Mouse (Mus musculus) forebrain, embryonic 14.5 days (tissue): ENCODE results near the gene Rnaseh2b. TPM values are rescaled to one million over a fixed set of nuclear protein-coding genes. Genes with fewer than 3 reads are reported as not detected.

Experiments used
- ATAC-seq: fragments of 200-750 bp; cut with Nextera tagmentation; 2 replicates; pipeline ENCODE4 v1.8.0; 2017; ENCODE audit warnings: mild to moderate bottlenecking, moderate library complexity
- DNase-seq: peaks from one replicate; pipeline ENCODE4 v3.0.0-alpha.2; 2015; ENCODE audit warnings: low spot score
- H3K27ac ChIP-seq: fragments of 300-500 bp; sonication (generic); 2 replicates; pipeline ENCODE4 v1.5.1; 2014; ENCODE audit warnings: low read depth, mild to moderate bottlenecking, control low read depth, low read length, moderate library complexity
- H3K27me3 ChIP-seq: fragments of 300-500 bp; sonication (generic); replicated peaks from 2 replicates; pipeline ENCODE4 v1.6.1; 2014; ENCODE audit warnings: low read length, control low read depth, mixed read lengths; ENCODE audit not compliant: control insufficient read depth, insufficient read depth
- H3K36me3 ChIP-seq: fragments of 300-500 bp; sonication (generic); 2 replicates; pipeline ENCODE4 v1.6.1; 2014; ENCODE audit warnings: low read length, control low read depth; ENCODE audit not compliant: control insufficient read depth, insufficient read depth
- H3K4me1 ChIP-seq: fragments of 300-500 bp; sonication (generic); 2 replicates; pipeline ENCODE4 v1.6.1; 2014; ENCODE audit warnings: antibody characterized with exemption, low read length, control low read depth; ENCODE audit not compliant: control insufficient read depth, insufficient read depth
- H3K4me2 ChIP-seq: fragments of 300-500 bp; sonication (generic); 2 replicates; pipeline ENCODE4 v1.6.1; 2014; ENCODE audit warnings: mild to moderate bottlenecking, control low read depth, low read length
- H3K4me3 ChIP-seq: fragments of 300-500 bp; sonication (generic); 2 replicates; pipeline ENCODE4 v1.5.1; 2014; ENCODE audit warnings: low read depth, low read length, control low read depth
- H3K9ac ChIP-seq: fragments of 300-500 bp; sonication (generic); 2 replicates; pipeline ENCODE4 v1.6.1; 2014; ENCODE audit warnings: mild to moderate bottlenecking, low read length, control low read depth, moderate library complexity
- H3K9me3 ChIP-seq: fragments of 300-500 bp; sonication (generic); replicated peaks from 2 replicates; pipeline ENCODE4 v1.6.1; 2016; ENCODE audit warnings: low read length, control low read depth, mixed read lengths; ENCODE audit not compliant: control insufficient read depth
- WGBS: fragments of 180-500 bp; shearing (Covaris S2); extraction: QIAGEN DNeasy Blood & Tissue Kit; methylation state at CpG from one replicate; pipeline ENCODE4 v1.1.7; 2014; 5-methylcytosine and 5-hydroxymethylcytosine counted together
- polyA plus RNA-seq: library from polyadenylated mRNA; unstranded; fragments of >200 nt; fragmentation: Nextera tagmentation; extraction: Ambion mirVana; gene quantifications from 2 replicates; pipeline ENCODE4 v1.2.1, GENCODE M21; 2014

The Rnaseh2b gene
- polyA plus RNA-seq, 1 experiment from 2014 or later, result 82.6 TPM

- no peaks in the 10 kb centered on the region for H3K9me3 ChIP-seq
- 91% methylated on average over 3 of the region's 3 CpGs for WGBS
- peaks cover 5% of the 10 kb centered on the region; the same call in 1 of the 2 replicates for H3K4me1 ChIP-seq
- H3K27ac ChIP-seq, result peak overlapping the region; percentile 39; the same call in 1 of the 2 replicates
- no peak overlapping the region for H3K9ac ChIP-seq
- no peak overlapping the region for H3K4me2 ChIP-seq
- no peak for DNase-seq
- H3K4me3 ChIP-seq, result no peak overlapping the region
- H3K27me3 ChIP-seq, result no peaks in the 10 kb centered on the region
- H3K36me3 ChIP-seq, result no peaks in the 10 kb centered on the region
- no peak for ATAC-seq
These were observed 91.5 kb downstream of the Rnaseh2b start for GRCm38 (mm10) chr14:62383786-62384299.

DNA sequence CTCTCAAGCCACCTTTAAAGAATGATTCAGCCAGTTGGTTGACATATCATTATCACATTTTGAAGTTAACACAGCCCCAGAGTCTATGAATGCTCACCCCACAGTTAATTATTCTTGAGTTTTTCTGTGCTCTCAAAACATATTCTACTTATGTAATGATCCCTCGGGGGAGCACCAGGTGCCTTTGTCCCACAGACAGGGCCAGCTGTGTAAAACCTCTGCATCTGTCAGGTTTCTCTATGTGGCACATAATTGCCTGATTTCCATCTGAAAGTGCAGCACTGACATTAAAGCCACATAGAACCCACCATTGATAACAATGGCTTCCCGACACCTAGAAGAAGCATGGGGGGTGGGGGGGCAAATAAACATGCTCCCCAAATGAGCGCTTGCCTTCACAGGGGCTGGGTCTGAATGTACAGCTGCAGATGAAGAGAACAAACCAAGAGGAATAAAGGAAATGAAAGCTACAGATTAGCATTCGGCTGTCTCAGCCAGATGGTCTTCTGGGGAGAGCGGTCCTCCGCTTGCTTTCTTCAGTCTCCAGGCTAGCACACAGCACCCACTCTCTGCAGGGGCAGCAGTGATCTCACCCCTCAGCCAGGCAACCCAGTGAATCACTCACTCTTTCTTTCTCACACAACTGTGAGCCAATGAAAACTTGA lies 96.8 kb downstream of the Rnaseh2b start:
- Histone ChIP-seq H3K27ac (peak overlapping the region; percentile 86), H3K4me3 (no peak overlapping the region), H3K27me3 (no peaks in the 10 kb centered on the region), H3K4me2 (peak overlapping the region; percentile 27), H3K9ac (no peak overlapping the region; the same call in 1 of the 2 replicates), H3K9me3 (no peaks in the 10 kb centered on the region), H3K36me3 (no peaks in the 10 kb centered on the region), H3K4me1 (peaks cover 20% of the 10 kb centered on the region)
- DNase-seq (peak; percentile 83), ATAC-seq (peak; percentile 92)
- 11% methylated on average over 6 of the region's 6 CpGs for WGBS

DNA sequence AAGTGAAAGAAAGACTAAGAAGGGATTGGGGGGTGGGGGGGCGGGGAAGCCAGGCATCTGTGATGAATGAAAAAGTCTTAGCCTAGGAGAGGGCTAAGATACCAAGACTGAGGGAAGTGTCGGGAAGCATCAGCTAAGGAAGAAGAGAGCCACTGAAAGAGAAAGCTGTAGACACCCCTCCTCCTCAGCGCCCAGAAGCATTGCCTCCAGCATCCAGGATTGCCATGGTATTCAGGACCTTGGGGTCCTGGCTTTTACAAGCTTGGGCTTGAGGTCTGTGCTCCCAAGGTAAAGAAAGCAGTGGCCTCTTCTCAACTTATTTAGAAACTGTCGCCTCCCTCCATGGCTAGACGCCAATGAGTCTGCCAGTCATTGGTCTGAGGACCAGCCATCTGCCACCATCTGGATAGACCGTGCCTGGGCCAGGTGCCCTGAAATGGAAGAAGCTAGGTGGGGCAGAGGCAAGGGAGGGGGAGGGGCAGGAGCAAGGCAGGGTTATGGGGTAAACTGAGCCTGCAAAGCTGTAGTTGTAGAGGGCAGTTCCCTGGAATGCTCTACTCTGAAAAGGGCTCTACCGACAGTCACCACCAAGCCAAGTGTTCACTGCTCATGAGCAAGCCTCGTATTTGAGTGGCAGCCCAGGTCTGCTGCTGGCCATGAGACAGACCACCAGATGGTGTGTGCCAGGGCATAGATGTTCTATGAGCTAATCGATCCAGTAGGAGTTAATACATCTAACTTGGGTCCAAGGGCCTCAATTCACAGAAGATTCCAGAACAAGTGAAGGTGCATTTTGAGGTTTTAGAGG lies 97.5 kb downstream of the Rnaseh2b start:
- peak; percentile 71 for ATAC-seq
- Histone ChIP-seq H3K9ac (no peak overlapping the region; the same call in 1 of the 2 replicates), H3K4me3 (no peak overlapping the region), H3K4me2 (peak overlapping the region; percentile 27), H3K9me3 (no peaks in the 10 kb centered on the region), H3K36me3 (no peaks in the 10 kb centered on the region), H3K27me3 (no peaks in the 10 kb centered on the region), H3K4me1 (peaks cover 20% of the 10 kb centered on the region), H3K27ac (peak overlapping the region; percentile 86)
- peak; percentile 90 for DNase-seq
- WGBS, result 32% methylated on average over 9 of the region's 9 CpGs

DNA sequence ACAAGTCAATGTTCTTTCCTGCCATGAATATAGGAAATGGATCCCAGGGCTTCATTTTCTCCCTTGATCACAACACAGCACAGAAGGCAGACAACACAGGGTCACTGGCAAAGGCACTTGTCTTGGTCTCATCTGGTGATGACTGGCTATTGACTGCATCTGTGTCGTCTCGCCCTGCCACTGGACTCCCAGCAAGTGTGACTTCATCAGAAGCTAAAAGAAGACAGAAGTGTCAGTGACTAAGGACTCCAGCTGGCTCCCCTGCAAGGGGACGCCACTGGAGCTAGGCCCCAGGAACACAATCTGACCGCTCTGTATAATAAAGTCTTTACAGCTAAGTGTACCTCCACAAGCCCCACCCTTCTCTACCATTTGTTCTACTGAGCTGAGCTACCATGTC lies 100.4 kb downstream of the Rnaseh2b start:
- H3K4me3 ChIP-seq, result no peak overlapping the region
- H3K4me1 ChIP-seq, result peaks cover 27% of the 10 kb centered on the region
- H3K27ac ChIP-seq, result no peak overlapping the region
- ATAC-seq (no peak), DNase-seq (no peak)
- no peaks in the 10 kb centered on the region for H3K27me3 ChIP-seq
- no peak overlapping the region for H3K9ac ChIP-seq
- WGBS, result 84% methylated on average over 4 of the region's 4 CpGs
- H3K36me3 ChIP-seq, result no peaks in the 10 kb centered on the region
- no peaks in the 10 kb centered on the region for H3K9me3 ChIP-seq
- no peak overlapping the region for H3K4me2 ChIP-seq

DNA sequence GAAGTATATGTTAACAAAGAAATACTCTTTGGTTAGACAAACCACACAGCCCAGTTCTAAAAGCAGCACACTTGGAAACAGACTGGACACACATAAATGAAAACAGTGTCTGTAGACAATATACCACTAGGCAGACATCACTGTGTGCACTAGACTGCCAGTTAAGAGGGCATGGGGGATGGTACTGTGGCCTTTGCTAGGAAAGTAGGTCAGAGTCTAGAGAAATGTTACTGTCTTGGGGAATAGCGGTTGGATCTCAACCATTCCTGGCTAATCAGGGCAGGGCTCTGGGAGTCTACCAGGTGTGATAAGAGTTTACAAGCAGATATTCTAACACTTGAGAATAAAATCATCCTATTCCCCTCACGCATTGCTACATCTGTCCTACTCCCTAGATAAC lies 103.0 kb downstream of the Rnaseh2b start:
- no peaks in the 10 kb centered on the region for H3K9me3 ChIP-seq
- no peak overlapping the region for H3K4me2 ChIP-seq
- H3K4me1 ChIP-seq, result peaks cover 13% of the 10 kb centered on the region; the same call in 1 of the 2 replicates
- no peaks in the 10 kb centered on the region for H3K36me3 ChIP-seq
- H3K27ac ChIP-seq, result no peak overlapping the region
- DNase-seq (no peak), ATAC-seq (no peak)
- H3K4me3 ChIP-seq, result no peak overlapping the region
- H3K9ac ChIP-seq, result no peak overlapping the region
- no peaks in the 10 kb centered on the region for H3K27me3 ChIP-seq
- WGBS, result 90% methylated on average over 2 of the region's 2 CpGs

- 7% methylated on average over 7 of the region's 7 CpGs for WGBS
- H3K9ac ChIP-seq, result no peak overlapping the region
- DNase-seq (peak; percentile 98), ATAC-seq (peak; percentile 93)
- H3K9me3 ChIP-seq, result 0 out of 2 replicates have a peak, but pooled peaks cover 5% of the 10 kb centered on the region
- H3K4me2 ChIP-seq, result no peak overlapping the region
- H3K4me3 ChIP-seq, result no peak overlapping the region
- H3K36me3 ChIP-seq, result no peaks in the 10 kb centered on the region
- H3K27ac ChIP-seq, result peak overlapping the region; percentile 86
- H3K27me3 ChIP-seq, result no peaks in the 10 kb centered on the region
- H3K4me1 ChIP-seq, result peaks cover 28% of the 10 kb centered on the region
These were observed 123.8 kb downstream of the Rnaseh2b start for GRCm38 (mm10) chr14:62416007-62416741.

- peak; percentile 73 for ATAC-seq
- Histone ChIP-seq H3K4me2 (no peak overlapping the region), H3K36me3 (no peaks in the 10 kb centered on the region), H3K9me3 (0 out of 2 replicates have a peak, but pooled peaks cover 5% of the 10 kb centered on the region), H3K4me1 (peaks cover 28% of the 10 kb centered on the region), H3K27me3 (no peaks in the 10 kb centered on the region), H3K27ac (peak overlapping the region; percentile 86), H3K9ac (no peak overlapping the region), H3K4me3 (no peak overlapping the region)
- DNase-seq, result peak; percentile 93
- WGBS, result 21% methylated on average over 1 of the region's 1 CpGs
These were observed 124.3 kb downstream of the Rnaseh2b start for GRCm38 (mm10) chr14:62416742-62417134.

DNA sequence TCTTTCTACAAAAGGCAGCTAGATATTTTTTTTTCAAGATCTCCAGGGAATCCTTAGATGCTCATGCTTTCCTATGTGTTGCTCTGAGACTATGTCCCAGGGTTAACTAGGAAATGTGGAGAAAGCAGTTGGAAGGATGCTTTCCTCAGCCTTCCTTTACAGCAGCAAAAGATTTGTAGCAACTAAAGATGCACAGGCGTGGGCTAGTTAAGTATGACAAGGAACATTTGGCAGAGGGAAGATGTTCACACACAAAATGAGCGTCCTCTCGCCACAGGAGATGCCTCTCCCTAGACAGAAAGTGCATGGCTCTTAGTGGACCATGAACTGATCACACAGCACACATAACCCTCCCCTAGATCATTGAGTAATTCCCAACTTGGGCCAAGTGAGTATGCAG lies 125.1 kb downstream of the Rnaseh2b start:
- DNase-seq (no peak), ATAC-seq (no peak)
- no peaks in the 10 kb centered on the region for H3K9me3 ChIP-seq
- H3K27me3 ChIP-seq, result no peaks in the 10 kb centered on the region
- H3K4me1 ChIP-seq, result peaks cover 33% of the 10 kb centered on the region
- no peak overlapping the region for H3K4me3 ChIP-seq
- no peak overlapping the region for H3K9ac ChIP-seq
- no peak overlapping the region for H3K4me2 ChIP-seq
- no peaks in the 10 kb centered on the region for H3K36me3 ChIP-seq
- peak overlapping the region; percentile 86 for H3K27ac ChIP-seq
- 83% methylated on average over 3 of the region's 3 CpGs for WGBS
